Mouse (Mus musculus) liver, postnatal 0 days (tissue): ENCODE data around the gene Gm42688.

Source experiments
- CTCF ChIP-seq: sonication (generic); IDR thresholded peaks from 2 replicates; pipeline ENCODE4 v1.5.1; 2016; ENCODE audit warnings: antibody characterized with exemption, low read depth
- EP300 ChIP-seq: IDR thresholded peaks from 2 replicates; pipeline ENCODE4 v1.6.1; 2016; ENCODE audit warnings: antibody characterized with exemption, low read depth, mild to moderate bottlenecking

DNA sequence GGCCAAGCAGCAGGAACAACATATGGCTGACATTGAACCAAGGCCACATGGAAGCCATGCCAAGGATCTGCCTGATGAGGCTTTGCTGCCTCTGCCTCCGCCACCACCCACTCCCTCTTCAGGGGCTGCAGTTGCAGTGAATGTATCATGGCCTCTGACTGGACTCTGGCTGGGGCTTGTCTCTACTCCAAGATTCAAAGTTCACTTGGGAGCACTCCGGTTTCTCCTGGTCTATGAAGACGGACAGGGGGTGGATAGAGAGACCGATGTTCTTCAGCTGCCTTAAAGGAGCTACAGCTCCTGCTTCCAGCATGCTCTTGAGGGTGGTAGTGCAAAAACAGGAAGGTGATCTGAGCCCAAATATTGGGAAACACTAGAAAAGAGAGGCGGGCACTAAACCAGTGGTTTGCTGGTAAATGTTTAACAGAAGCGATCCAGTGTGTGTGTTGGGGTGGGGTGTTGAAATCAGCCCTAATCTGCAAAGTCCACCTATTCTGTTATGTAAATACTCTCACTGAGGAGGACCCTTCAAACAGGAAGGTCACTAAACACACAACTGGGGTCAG is 30.1 kb downstream of the Gm42688 start:
- TF ChIP-seq EP300 (peak; percentile 46; the same call in 1 of the 2 replicates), CTCF (no peak)
